Mouse (Mus musculus) megakaryocyte, embryonic 14.5 days (primary cell): ENCODE measurements at regions not wholly inside any gene's neighbourhood (a gene's known extent, or its start where the extent isn't known, plus 50 kb on each side); places are given as distances from the start of the nearest gene placed in this dataset.

Experiments
- FLI1 ChIP-seq: IDR thresholded peaks from 2 replicates; pipeline ENCODE4 v1.6.1; 2012; ENCODE audit warnings: low read length, inconsistent platforms, mixed read lengths
- GATA1 ChIP-seq: IDR thresholded peaks from 3 replicates; pipeline ENCODE4 v1.6.1; 2012; ENCODE audit warnings: mixed read lengths, low read length, inconsistent platforms, borderline replicate concordance

DNA sequence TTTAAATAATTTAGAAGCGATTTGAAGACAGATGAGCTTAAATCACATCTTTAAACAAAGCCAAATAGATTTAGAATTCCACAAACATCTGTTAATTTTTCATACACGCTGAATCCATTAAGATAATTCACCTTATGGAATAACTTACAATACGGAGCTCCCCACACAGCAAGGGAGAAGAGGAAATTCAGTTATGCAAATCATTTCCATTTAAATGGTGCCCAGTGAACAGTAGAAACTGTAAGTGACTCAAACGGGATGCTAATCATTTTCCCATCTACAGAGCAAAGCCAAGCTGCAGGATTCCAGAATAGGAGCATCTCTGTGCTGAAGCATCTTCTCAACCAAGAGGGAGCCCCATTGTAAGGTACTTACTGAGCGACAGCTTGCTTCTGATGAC is 210.1 kb downstream of the Adgra3 start:
- TF ChIP-seq GATA1 (no peak), FLI1 (no peak)
